Mouse (Mus musculus): ENCODE data around the gene Cavin4. TPM values are rescaled to one million over a fixed set of nuclear protein-coding genes. Genes with fewer than 3 reads are reported as not detected.

Gene Cavin4
- polyA plus RNA-seq (2015; fragmentation: Nextera tagmentation; extraction: Ambion mirVana): 0.05 and 0.73 TPM in 2 replicates

DNA sequence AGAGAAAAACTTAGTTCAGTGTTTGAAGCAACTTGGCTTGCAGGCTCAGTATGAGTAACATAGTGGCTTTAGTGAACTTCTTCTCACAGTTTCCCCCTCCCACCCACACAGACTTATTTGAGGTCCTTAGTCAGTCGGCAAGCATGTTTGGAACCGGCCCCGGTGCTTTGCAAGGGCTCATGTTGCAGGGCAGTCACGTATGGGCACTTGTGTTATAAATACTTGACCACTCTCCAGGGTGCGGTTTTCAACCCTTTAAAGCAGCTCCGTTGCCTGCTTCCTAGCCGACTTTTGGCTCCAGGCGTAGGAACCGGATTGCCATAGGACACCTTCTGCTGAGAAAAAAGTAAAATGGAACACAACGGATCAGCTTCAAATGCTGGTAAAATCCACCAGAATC lies at the start of gene Cavin4:
Gene Cavin4, plus strand, starts transcription at position 244 of the 400 bp plus-strand sequence.
- ATAC-seq: no peak
- no peak for TF ChIP-seq CTCF (IDR thresholded peaks at IDR 0.05; ENCODE audit: low read depth)
- TF ChIP-seq EP300 (IDR thresholded peaks at IDR 0.05; ENCODE audit: low read depth): no peak
- Histone ChIP-seq H3K9ac (replicated peaks) (no peak within 1 kb of the TSS), H3K4me1 (ENCODE audit: insufficient read depth) (0 out of 2 replicates have a peak, but pooled peaks cover under 1% of the 10 kb centered on the region), H3K9me3 (ENCODE audit: low read length) (no peaks in the 10 kb centered on the region), H3K27me3 (ENCODE audit: insufficient read depth, low read length) (no peaks in the 10 kb centered on the region), H3K4me2 (ENCODE audit: low read depth, low read length) (no peak within 1 kb of the TSS), H3K4me3 (ENCODE audit: low read depth, low read length) (no peak within 1 kb of the TSS), H3K27ac (ENCODE audit: low read depth) (no peak within 1 kb of the TSS), H3K36me3 (replicated peaks; ENCODE audit: insufficient read depth, low read length) (no peaks in the 10 kb centered on the region)
- DNase-seq: no peak
- WGBS (ENCODE audit: insufficient replicate concordance): 89% methylated on average over 10 of the region's 10 CpGs

DNA sequence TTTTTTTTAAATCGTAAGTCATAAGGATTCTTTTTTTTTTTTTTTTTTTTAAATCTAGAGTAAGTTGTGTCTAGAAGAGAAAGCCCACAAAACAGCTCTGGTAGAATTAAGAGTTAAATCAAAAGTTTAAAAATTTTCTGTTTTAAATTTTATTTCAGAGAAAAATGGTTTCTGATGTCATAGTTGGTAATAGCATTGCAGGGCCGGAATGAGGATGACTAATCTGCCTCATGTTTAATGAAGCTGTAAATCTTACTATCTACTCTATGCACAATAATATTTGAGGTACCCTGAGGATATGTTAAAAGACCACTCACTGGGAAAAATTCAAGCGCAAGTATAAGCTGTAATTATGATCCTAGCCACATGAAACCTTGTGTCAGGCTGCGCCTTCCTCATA lies 47.8 kb upstream of the Cavin4 start:
- Histone ChIP-seq H3K27me3 (ENCODE audit: insufficient read depth, low read length) (no peaks in the 10 kb centered on the region), H3K4me1 (ENCODE audit: insufficient read depth) (no peaks in the 10 kb centered on the region), H3K9me3 (ENCODE audit: low read length) (no peaks in the 10 kb centered on the region), H3K4me2 (ENCODE audit: low read depth, low read length) (no peak overlapping the region), H3K27ac (ENCODE audit: low read depth) (no peak overlapping the region), H3K9ac (replicated peaks) (no peak overlapping the region), H3K36me3 (replicated peaks; ENCODE audit: insufficient read depth, low read length) (no peaks in the 10 kb centered on the region), H3K4me3 (ENCODE audit: low read depth, low read length) (no peak overlapping the region)
- no peak for TF ChIP-seq EP300 (IDR thresholded peaks at IDR 0.05; ENCODE audit: low read depth)
- 86% methylated on average over 4 of the region's 4 CpGs for WGBS (ENCODE audit: insufficient replicate concordance)
- DNase-seq (no peak), ATAC-seq (no peak)

DNA sequence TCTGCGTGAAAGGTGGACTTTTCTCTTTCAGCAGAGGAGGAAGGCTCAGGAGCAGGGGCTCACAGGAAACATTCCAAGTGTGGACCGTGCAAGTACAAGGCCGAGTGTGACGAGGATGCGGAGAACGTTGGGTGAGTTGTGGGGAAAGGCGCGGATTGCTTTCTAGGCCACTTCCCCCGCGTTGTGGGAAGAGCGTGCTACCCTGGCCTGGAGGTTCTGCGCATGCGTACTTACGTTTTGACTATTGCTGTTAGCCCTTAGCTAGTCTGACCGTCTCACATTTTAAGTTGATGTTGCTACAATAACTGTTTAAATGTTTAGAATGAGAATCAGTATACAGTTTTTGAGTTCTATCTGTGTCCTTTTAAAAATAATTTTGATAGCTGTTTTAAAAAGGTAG lies 46.1 kb upstream of the Cavin4 start:
- Histone ChIP-seq H3K4me1 (ENCODE audit: insufficient read depth) (no peaks in the 10 kb centered on the region), H3K9ac (replicated peaks) (no peak overlapping the region), H3K27me3 (ENCODE audit: insufficient read depth, low read length) (no peaks in the 10 kb centered on the region), H3K4me3 (ENCODE audit: low read depth, low read length) (no peak overlapping the region), H3K9me3 (ENCODE audit: low read length) (no peaks in the 10 kb centered on the region), H3K27ac (ENCODE audit: low read depth) (no peak overlapping the region), H3K4me2 (ENCODE audit: low read depth, low read length) (no peak overlapping the region), H3K36me3 (replicated peaks; ENCODE audit: insufficient read depth, low read length) (no peaks in the 10 kb centered on the region)
- ATAC-seq (no peak), DNase-seq (no peak)
- no peak for TF ChIP-seq EP300 (IDR thresholded peaks at IDR 0.05; ENCODE audit: low read depth)
- no peak for TF ChIP-seq CTCF (IDR thresholded peaks at IDR 0.05; ENCODE audit: low read depth)
- 91% methylated on average over 15 of the region's 15 CpGs for WGBS (ENCODE audit: insufficient replicate concordance)

DNA sequence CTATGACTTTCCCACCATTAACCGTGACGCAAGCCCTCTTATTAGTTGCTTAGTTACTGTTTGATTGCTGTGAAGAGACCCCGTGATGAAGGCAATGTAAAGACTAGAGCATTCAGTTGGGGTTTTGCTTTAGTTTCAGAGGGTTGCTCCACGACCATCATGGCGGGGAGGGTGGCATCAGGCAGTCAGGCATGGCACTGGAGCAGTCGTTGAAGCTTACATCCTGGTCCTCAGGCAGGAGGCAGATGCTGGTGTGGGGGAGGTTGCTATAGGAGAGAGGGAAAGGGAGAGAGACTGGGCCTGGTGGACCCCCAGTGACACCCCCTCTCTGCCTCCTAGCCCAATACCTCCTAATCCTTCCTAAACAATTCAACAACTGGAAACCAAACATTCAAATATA lies 43.2 kb upstream of the Cavin4 start:
- Histone ChIP-seq H3K27ac (ENCODE audit: low read depth) (no peak overlapping the region), H3K9ac (replicated peaks) (no peak overlapping the region), H3K36me3 (replicated peaks; ENCODE audit: insufficient read depth, low read length) (no peaks in the 10 kb centered on the region), H3K4me1 (ENCODE audit: insufficient read depth) (no peaks in the 10 kb centered on the region), H3K4me3 (ENCODE audit: low read depth, low read length) (no peak overlapping the region), H3K27me3 (ENCODE audit: insufficient read depth, low read length) (no peaks in the 10 kb centered on the region), H3K4me2 (ENCODE audit: low read depth, low read length) (no peak overlapping the region), H3K9me3 (ENCODE audit: low read length) (no peaks in the 10 kb centered on the region)
- DNase-seq (no peak), ATAC-seq (no peak)
- TF ChIP-seq CTCF (IDR thresholded peaks at IDR 0.05; ENCODE audit: low read depth) (no peak), EP300 (IDR thresholded peaks at IDR 0.05; ENCODE audit: low read depth) (no peak)
- WGBS (ENCODE audit: insufficient replicate concordance): 79% methylated on average over 6 of the region's 6 CpGs

DNA sequence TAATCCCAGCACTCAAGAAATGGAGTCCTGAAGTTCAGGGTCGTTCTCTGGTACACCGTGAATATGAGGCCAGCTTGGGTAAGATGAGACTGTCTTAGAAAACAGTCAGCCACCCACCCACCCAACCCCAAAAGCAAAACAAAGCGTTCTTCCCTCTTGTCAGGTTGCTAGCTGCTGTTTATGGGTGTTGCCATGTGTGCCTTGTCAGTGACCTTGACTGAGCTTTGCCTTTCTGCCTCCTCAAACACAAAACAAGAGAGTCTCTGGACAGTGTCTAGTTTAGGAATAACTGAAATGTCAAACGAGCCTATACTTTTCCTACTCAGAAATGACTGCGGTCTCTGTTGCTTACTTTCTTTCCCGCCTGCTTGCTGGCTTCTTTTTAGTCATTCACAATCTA lies 41.1 kb upstream of the Cavin4 start:
- no peak for TF ChIP-seq CTCF (IDR thresholded peaks at IDR 0.05; ENCODE audit: low read depth)
- TF ChIP-seq EP300 (IDR thresholded peaks at IDR 0.05; ENCODE audit: low read depth): no peak
- Histone ChIP-seq H3K27ac (ENCODE audit: low read depth) (no peak overlapping the region), H3K4me2 (ENCODE audit: low read depth, low read length) (no peak overlapping the region)

DNA sequence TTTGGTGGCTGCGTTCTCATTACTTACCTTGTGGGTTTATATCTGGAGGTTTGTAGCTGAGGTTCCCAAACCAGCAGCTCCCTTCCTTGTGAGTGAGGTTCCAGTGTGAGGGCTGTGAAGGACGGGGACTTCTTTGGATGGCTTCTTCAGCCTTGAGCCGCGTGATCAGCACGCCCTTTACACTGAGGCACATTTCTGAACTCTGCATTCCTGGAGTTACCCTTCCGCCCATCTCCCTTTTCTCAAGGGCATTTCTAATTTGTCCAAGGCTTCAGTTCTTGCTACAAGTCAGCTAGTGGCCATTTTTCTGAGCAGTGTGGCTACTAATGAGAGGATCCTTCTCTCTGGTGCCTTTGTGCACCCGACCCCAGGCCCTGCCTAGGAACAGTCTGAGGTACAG lies 40.4 kb upstream of the Cavin4 start:
- Histone ChIP-seq H3K36me3 (replicated peaks; ENCODE audit: insufficient read depth, low read length) (no peaks in the 10 kb centered on the region), H3K4me3 (ENCODE audit: low read depth, low read length) (no peak overlapping the region), H3K27ac (ENCODE audit: low read depth) (no peak overlapping the region), H3K4me1 (ENCODE audit: insufficient read depth) (no peaks in the 10 kb centered on the region), H3K27me3 (ENCODE audit: insufficient read depth, low read length) (no peaks in the 10 kb centered on the region), H3K9ac (replicated peaks) (no peak overlapping the region), H3K4me2 (ENCODE audit: low read depth, low read length) (no peak overlapping the region), H3K9me3 (ENCODE audit: low read length) (no peaks in the 10 kb centered on the region)
- no peak for ATAC-seq
- no peak for DNase-seq
- 86% methylated on average over 7 of the region's 7 CpGs for WGBS (ENCODE audit: insufficient replicate concordance)
- TF ChIP-seq CTCF (IDR thresholded peaks at IDR 0.05; ENCODE audit: low read depth) (no peak), EP300 (IDR thresholded peaks at IDR 0.05; ENCODE audit: low read depth) (no peak)

More for the DNA sequence above, 41.1 kb upstream of the Cavin4 start:
- Histone ChIP-seq H3K9ac (replicated peaks) (no peak overlapping the region), H3K4me3 (ENCODE audit: low read depth, low read length) (no peak overlapping the region), H3K36me3 (replicated peaks; ENCODE audit: insufficient read depth, low read length) (no peaks in the 10 kb centered on the region), H3K27me3 (ENCODE audit: insufficient read depth, low read length) (no peaks in the 10 kb centered on the region), H3K4me1 (ENCODE audit: insufficient read depth) (no peaks in the 10 kb centered on the region), H3K9me3 (ENCODE audit: low read length) (no peaks in the 10 kb centered on the region)
- WGBS (ENCODE audit: insufficient replicate concordance): 77% methylated on average over 6 of the region's 6 CpGs
- ATAC-seq: no peak
- no peak for DNase-seq

DNA sequence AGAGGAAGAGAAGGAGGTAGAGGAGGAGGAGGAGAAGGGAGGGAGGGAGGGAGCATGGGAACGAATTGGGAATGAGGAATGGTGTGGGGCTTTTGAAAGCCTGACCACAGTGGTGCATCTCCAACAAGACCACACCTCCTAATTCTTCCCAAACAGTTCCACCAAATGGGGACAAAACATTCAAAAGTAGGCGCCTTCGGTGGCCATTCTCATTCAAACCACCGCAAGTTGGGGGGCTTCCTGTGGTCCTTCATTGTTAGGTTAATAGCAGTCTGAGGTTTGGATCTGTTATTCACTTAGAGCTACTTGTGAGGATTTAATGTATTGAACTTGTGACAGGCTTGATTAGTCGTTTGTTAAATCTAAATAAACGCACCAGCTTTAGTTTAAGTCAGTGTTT lies 38.4 kb upstream of the Cavin4 start:
- 72% methylated on average over 6 of the region's 6 CpGs for WGBS (ENCODE audit: insufficient replicate concordance)
- TF ChIP-seq EP300 (IDR thresholded peaks at IDR 0.05; ENCODE audit: low read depth) (no peak), CTCF (IDR thresholded peaks at IDR 0.05; ENCODE audit: low read depth) (no peak)
- ATAC-seq: no peak
- Histone ChIP-seq H3K27me3 (ENCODE audit: insufficient read depth, low read length) (no peaks in the 10 kb centered on the region), H3K9ac (replicated peaks) (no peak overlapping the region), H3K4me1 (ENCODE audit: insufficient read depth) (no peaks in the 10 kb centered on the region), H3K36me3 (replicated peaks; ENCODE audit: insufficient read depth, low read length) (no peaks in the 10 kb centered on the region), H3K4me2 (ENCODE audit: low read depth, low read length) (no peak overlapping the region), H3K4me3 (ENCODE audit: low read depth, low read length) (no peak overlapping the region), H3K27ac (ENCODE audit: low read depth) (no peak overlapping the region), H3K9me3 (ENCODE audit: low read length) (no peaks in the 10 kb centered on the region)
- no peak for DNase-seq

All from liver, postnatal 0 days (tissue).